ENCODE assay signal across 9 mouse cellular contexts in genomic region chr4:40014666-40015065, GRCm38 (mm10).
A peak's percentile ranks its signal among the peaks of the same experiment; 100 is the strongest.
DNase-seq lines count a peak whose midpoint lies in the region; ATAC-seq and TF ChIP-seq lines count a peak whose summit lies in the region.
"Had no signal": no experiment of that assay in that cellular context is flagged by ENCODE, and none has a peak within 500 bp of the region (broad histone marks: within the 10 kb centered on the region; RNA-seq: fewer than 3 reads in every experiment).

No protein-coding gene starts in this region.

- no peaks in the 10 kb centered on the region for H3K27me3 ChIP-seq in ES-Bruce4 (ENCODE audit: control insufficient read depth, insufficient read depth, low read length, poor library complexity, severe bottlenecking)
- H3K27me3 ChIP-seq in heart, postnatal 0 days (ENCODE audit: control insufficient read depth, insufficient read depth, low read length): 0 out of 2 replicates have a peak, but pooled peaks cover 6% of the 10 kb centered on the region
- H3K27me3 ChIP-seq in liver, postnatal 0 days (ENCODE audit: insufficient read depth, low read length): no peaks in the 10 kb centered on the region
- H3K27me3 ChIP-seq: heart, embryonic 13.5 days had no signal

- DNase-seq in adrenal gland, postnatal 10 days: peak; percentile 78
- DNase-seq in embryo, embryonic 11.5 days (ENCODE audit: low read depth, low spot score): peak; percentile 51
- DNase-seq in heart, postnatal 0 days (ENCODE audit: low spot score): peak; percentile 64
- DNase-seq in kidney, postnatal 25 days: peak; percentile 58 to 71
- DNase-seq in liver, postnatal 0 days: peak; percentile 38
- DNase-seq in ovary, postnatal 14 days (ENCODE audit: low spot score): peak; percentile 51
- DNase-seq in spleen, postnatal 10 days (ENCODE audit: low spot score in 2 of 2): no peak

- no peak overlapping the region for H3K4me3 ChIP-seq in ES-Bruce4 (ENCODE audit: low read depth, low read length)
- no peak overlapping the region for H3K4me3 ChIP-seq in heart, postnatal 0 days (ENCODE audit: low read depth, low read length)
- H3K4me3 ChIP-seq in liver, postnatal 0 days (ENCODE audit: low read depth, low read length): no peak overlapping the region
- H3K4me3 ChIP-seq: heart, embryonic 13.5 days had no signal

- no peaks in the 10 kb centered on the region for H3K36me3 ChIP-seq in ES-Bruce4 (ENCODE audit: control insufficient read depth, insufficient read depth, low read length, poor library complexity, severe bottlenecking)
- no peaks in the 10 kb centered on the region for H3K36me3 ChIP-seq in heart, postnatal 0 days (replicated peaks; ENCODE audit: control insufficient read depth, insufficient read depth, low read length)
- no peaks in the 10 kb centered on the region for H3K36me3 ChIP-seq in liver, postnatal 0 days (replicated peaks; ENCODE audit: insufficient read depth, low read length)
- H3K36me3 ChIP-seq: heart, embryonic 13.5 days had no signal

- 62% methylated on average over 7 of the region's 7 CpGs for whole genome bisulfite sequencing in heart, postnatal 0 days
- WGBS in liver, postnatal 0 days (ENCODE audit: insufficient replicate concordance): 60% methylated on average over 7 of the region's 7 CpGs

- H3K9ac ChIP-seq in ES-Bruce4 (ENCODE audit: low read depth, poor library complexity, severe bottlenecking): no peak overlapping the region
- H3K9ac ChIP-seq in heart, postnatal 0 days (replicated peaks; ENCODE audit: low read depth, low read length): no peak overlapping the region
- H3K9ac ChIP-seq in liver, postnatal 0 days (replicated peaks): no peak overlapping the region
- H3K9ac ChIP-seq: heart, embryonic 13.5 days had no signal

- TF ChIP-seq EP300 in ES-Bruce4 (IDR thresholded peaks at IDR 0.05; ENCODE audit: insufficient read depth, low read depth, low read length): no peak
- no peak for TF ChIP-seq EP300 in heart, postnatal 0 days (IDR thresholded peaks at IDR 0.05; ENCODE audit: low read depth)
- TF ChIP-seq EP300 in liver, postnatal 0 days (IDR thresholded peaks at IDR 0.05; ENCODE audit: low read depth): no peak

- no peak for TF ChIP-seq POLR2A in ES-Bruce4 (IDR thresholded peaks at IDR 0.05; ENCODE audit: insufficient read depth, low read length)

- no peak overlapping the region for H3K27ac ChIP-seq in ES-Bruce4 (ENCODE audit: insufficient read depth, low read length)
- no peak overlapping the region for H3K27ac ChIP-seq in heart, postnatal 0 days (ENCODE audit: low read depth)
- H3K27ac ChIP-seq in liver, postnatal 0 days (ENCODE audit: low read depth): no peak overlapping the region
- H3K27ac ChIP-seq: heart, embryonic 13.5 days had no signal

- no peaks in the 10 kb centered on the region for H3K9me3 ChIP-seq in ES-Bruce4 (replicated peaks; ENCODE audit: control insufficient read depth, insufficient read depth, low read length, poor library complexity, severe bottlenecking)
- H3K9me3 ChIP-seq in heart, postnatal 0 days (replicated peaks; ENCODE audit: control insufficient read depth, low read length): no peaks in the 10 kb centered on the region
- H3K9me3 ChIP-seq in liver, postnatal 0 days (ENCODE audit: low read length): no peaks in the 10 kb centered on the region
- H3K9me3 ChIP-seq: heart, embryonic 13.5 days had no signal

- TF ChIP-seq CTCF in ES-Bruce4 (IDR thresholded peaks at IDR 0.05; ENCODE audit: low read depth, low read length): peak; percentile 50
- TF ChIP-seq CTCF in heart, postnatal 0 days (IDR thresholded peaks at IDR 0.05; ENCODE audit: low read depth): peak; percentile 76
- TF ChIP-seq CTCF in liver, postnatal 0 days (IDR thresholded peaks at IDR 0.05; ENCODE audit: low read depth): peak; percentile 74

- H3K4me1 ChIP-seq in ES-Bruce4 (ENCODE audit: control insufficient read depth, insufficient read depth, low read length): no peaks in the 10 kb centered on the region
- no peaks in the 10 kb centered on the region for H3K4me1 ChIP-seq in heart, postnatal 0 days (ENCODE audit: control insufficient read depth, insufficient read depth)
- no peaks in the 10 kb centered on the region for H3K4me1 ChIP-seq in liver, postnatal 0 days (ENCODE audit: insufficient read depth)

- no peak overlapping the region for H3K4me2 ChIP-seq in heart, postnatal 0 days (ENCODE audit: low read depth, low read length)
- no peak overlapping the region for H3K4me2 ChIP-seq in liver, postnatal 0 days (ENCODE audit: low read depth, low read length)
- H3K4me2 ChIP-seq: heart, embryonic 13.5 days had no signal

- no peak for ATAC-seq in heart, postnatal 0 days (ENCODE audit: insufficient read depth, low read depth)
- no peak for ATAC-seq in liver, postnatal 0 days

Comparison
In these comparisons a context has a peak if more than half of its experiments do, and no peak if none do; other contexts are left out.
1. DNase-seq: peak in adrenal gland, postnatal 10 days (single experiment), embryo, embryonic 11.5 days (single experiment), heart, postnatal 0 days (single experiment), kidney, postnatal 25 days (2 of 2), liver, postnatal 0 days (single experiment) and ovary, postnatal 14 days (single experiment); none in spleen, postnatal 10 days (0 of 2).
2. Peak in every context shown above with its lines, with median percentiles within 50 percentile points of each other: CTCF ChIP-seq.